Mouse (Mus musculus) midbrain, embryonic 11.5 days (tissue): ENCODE measurements around the gene Atp2a1. TPM values are rescaled to one million over a fixed set of nuclear protein-coding genes. Genes with fewer than 3 reads are reported as not detected.

Experiments used
- ATAC-seq: fragments of 200-750 bp; cut with Nextera tagmentation; 2 replicates; pipeline ENCODE4 v1.8.0; 2017; ENCODE audit warnings: moderate TSS enrichment, moderate library complexity; ENCODE audit not compliant: low FRiP score
- DNase-seq: peaks from one replicate; pipeline ENCODE4 v3.0.0; 2015; ENCODE audit warnings: low spot score; ENCODE audit errors: missing footprints
- H3K27ac ChIP-seq: fragments of 300-500 bp; sonication (generic); 2 replicates; pipeline ENCODE4 v1.5.1; 2014; ENCODE audit warnings: low read depth, low read length
- H3K27me3 ChIP-seq: fragments of 300-500 bp; sonication (generic); 2 replicates; pipeline ENCODE4 v1.6.1; 2014; ENCODE audit warnings: mild to moderate bottlenecking, low read length, moderate library complexity, mixed read lengths; ENCODE audit not compliant: control insufficient read depth, insufficient read depth
- H3K36me3 ChIP-seq: fragments of 300-500 bp; sonication (generic); 2 replicates; pipeline ENCODE4 v1.6.1; 2014; ENCODE audit warnings: mild to moderate bottlenecking, low read length, moderate library complexity, mixed read lengths; ENCODE audit not compliant: control insufficient read depth, insufficient read depth
- H3K4me1 ChIP-seq: fragments of 300-500 bp; sonication (generic); 2 replicates; pipeline ENCODE4 v1.6.1; 2014; ENCODE audit warnings: low read length; ENCODE audit not compliant: control insufficient read depth, insufficient read depth
- H3K4me2 ChIP-seq: fragments of 300-500 bp; sonication (generic); 2 replicates; pipeline ENCODE4 v1.6.1; 2014; ENCODE audit warnings: mild to moderate bottlenecking, moderate library complexity
- H3K4me3 ChIP-seq: fragments of 300-500 bp; sonication (generic); 2 replicates; pipeline ENCODE4 v1.5.1; 2014; ENCODE audit warnings: low read depth, low read length
- H3K9ac ChIP-seq: fragments of 300-500 bp; sonication (generic); 2 replicates; pipeline ENCODE4 v1.6.1; 2014; ENCODE audit warnings: low read length
- H3K9me3 ChIP-seq: fragments of 300-500 bp; sonication (generic); 2 replicates; pipeline ENCODE4 v1.6.1; 2016; ENCODE audit warnings: low read length; ENCODE audit not compliant: control insufficient read depth
- WGBS: fragments of 180-500 bp; shearing (Covaris S2); extraction: QIAGEN DNeasy Blood & Tissue Kit; methylation state at CpG from one replicate; pipeline ENCODE4 v1.1.7; 2014; 5-methylcytosine and 5-hydroxymethylcytosine counted together
- polyA plus RNA-seq: library from polyadenylated mRNA; unstranded; fragments of >200 nt; fragmentation: Nextera tagmentation; extraction: Ambion mirVana; gene quantifications from 2 replicates; pipeline ENCODE4 v1.2.1, GENCODE M21; 2014

The Atp2a1 gene
- 0.29 and 0.38 TPM in 2 replicates for polyA plus RNA-seq

GRCm38 (mm10) chr7:126463004-126463403 lies at the start of gene Atp2a1:
Gene Atp2a1 (minus strand): TSS chr7:126463108.
- WGBS: 46% methylated on average over 5 of the region's 5 CpGs
- DNase-seq (no peak), ATAC-seq (no peak)
- no peak within 1 kb of the TSS for H3K9ac ChIP-seq
- H3K4me1 ChIP-seq: no peaks in the 10 kb centered on the region
- peaks cover 6% of the 10 kb centered on the region; the same call in 1 of the 2 replicates for H3K36me3 ChIP-seq
- H3K27me3 ChIP-seq: no peaks in the 10 kb centered on the region
- H3K4me3 ChIP-seq: no peak within 1 kb of the TSS
- H3K27ac ChIP-seq: no peak within 1 kb of the TSS
- no peaks in the 10 kb centered on the region for H3K9me3 ChIP-seq
- H3K4me2 ChIP-seq: no peak within 1 kb of the TSS

DNA sequence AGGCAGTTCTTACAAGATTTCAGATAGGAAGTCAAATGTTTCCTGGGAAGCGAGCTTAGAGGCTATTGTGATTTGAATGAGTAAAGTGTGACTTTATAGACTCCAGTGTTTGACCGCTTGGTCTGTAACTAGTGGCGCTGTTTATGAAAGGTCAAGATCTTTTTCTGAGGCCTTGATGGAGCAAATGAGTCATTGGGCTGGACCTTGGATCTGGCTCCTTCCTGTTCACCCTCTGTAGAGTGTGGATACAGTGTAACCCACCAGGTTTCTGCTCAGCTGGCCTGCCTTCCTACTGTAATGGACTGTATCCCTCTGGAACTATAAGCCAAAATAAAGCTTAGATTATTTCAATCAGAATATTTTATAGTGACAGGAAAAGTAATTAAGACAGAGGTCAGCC lies 48.4 kb upstream of the Atp2a1 start:
- H3K4me2 ChIP-seq: no peak overlapping the region
- H3K4me3 ChIP-seq: no peak overlapping the region
- no peaks in the 10 kb centered on the region for H3K36me3 ChIP-seq
- no peaks in the 10 kb centered on the region; the same call in 1 of the 2 replicates for H3K4me1 ChIP-seq
- no peak for ATAC-seq
- no peaks in the 10 kb centered on the region for H3K27me3 ChIP-seq
- 82% methylated on average over 3 of the region's 3 CpGs for WGBS
- H3K9me3 ChIP-seq: no peaks in the 10 kb centered on the region
- no peak overlapping the region for H3K9ac ChIP-seq
- no peak overlapping the region for H3K27ac ChIP-seq
- peak; percentile 8 for DNase-seq

- no peak for ATAC-seq
Observed at GRCm38 (mm10) chr7:126507126-126507778, 44.3 kb upstream of the Atp2a1 start.

GRCm38 (mm10) chr7:126504913-126505312 lies 42.0 kb upstream of the Atp2a1 start:
- Histone ChIP-seq H3K4me1 (peaks cover 7% of the 10 kb centered on the region; the same call in 1 of the 2 replicates), H3K27me3 (no peaks in the 10 kb centered on the region), H3K9ac (no peak overlapping the region), H3K9me3 (no peaks in the 10 kb centered on the region), H3K36me3 (peaks cover 11% of the 10 kb centered on the region), H3K4me2 (no peak overlapping the region), H3K27ac (no peak overlapping the region), H3K4me3 (no peak overlapping the region)
- DNase-seq (peak; percentile 73), ATAC-seq (no peak)
- 94% methylated on average over 2 of the region's 2 CpGs for WGBS

More at GRCm38 (mm10) chr7:126507126-126507778, 44.3 kb upstream of the Atp2a1 start:
- no peak overlapping the region for H3K4me3 ChIP-seq
- 86% methylated on average over 8 of the region's 8 CpGs for WGBS
- H3K9ac ChIP-seq: no peak overlapping the region
- H3K27ac ChIP-seq: no peak overlapping the region
- no peaks in the 10 kb centered on the region for H3K27me3 ChIP-seq
- peaks cover 3% of the 10 kb centered on the region; the same call in 1 of the 2 replicates for H3K4me1 ChIP-seq
- H3K36me3 ChIP-seq: no peaks in the 10 kb centered on the region
- H3K4me2 ChIP-seq: no peak overlapping the region
- no peaks in the 10 kb centered on the region for H3K9me3 ChIP-seq
- DNase-seq: no peak

- H3K4me3 ChIP-seq: peak within 1 kb of the TSS; percentile 100
- H3K27me3 ChIP-seq: no peaks in the 10 kb centered on the region
- H3K4me1 ChIP-seq: peaks cover 7% of the 10 kb centered on the region; the same call in 1 of the 2 replicates
- H3K36me3 ChIP-seq: peaks cover 25% of the 10 kb centered on the region
- WGBS: under 1% methylated on average over 55 of the region's 72 CpGs
- ATAC-seq: peak; percentile 88
- H3K9ac ChIP-seq: peak within 1 kb of the TSS; percentile 100
- peak within 1 kb of the TSS; percentile 73 for H3K4me2 ChIP-seq
- H3K27ac ChIP-seq: peak within 1 kb of the TSS; percentile 98
- DNase-seq: peak; percentile 100
- H3K9me3 ChIP-seq: no peaks in the 10 kb centered on the region
Observed at GRCm38 (mm10) chr7:126503273-126503878, 40.5 kb upstream of the Atp2a1 start, which contains the start of gene Atxn2l. Gene Atxn2l (minus strand): TSS chr7:126503437.

- Histone ChIP-seq H3K27me3 (no peaks in the 10 kb centered on the region), H3K4me3 (peak overlapping the region; percentile 100), H3K9ac (peak overlapping the region; percentile 100), H3K4me2 (peak overlapping the region; percentile 73), H3K27ac (peak overlapping the region; percentile 98), H3K36me3 (peaks cover 30% of the 10 kb centered on the region), H3K9me3 (no peaks in the 10 kb centered on the region), H3K4me1 (peaks cover 7% of the 10 kb centered on the region; the same call in 1 of the 2 replicates)
- WGBS: under 1% methylated on average over 40 of the region's 40 CpGs
- ATAC-seq (no peak), DNase-seq (no peak)
Observed at GRCm38 (mm10) chr7:126502751-126503150, 39.8 kb upstream of the Atp2a1 start.

DNA sequence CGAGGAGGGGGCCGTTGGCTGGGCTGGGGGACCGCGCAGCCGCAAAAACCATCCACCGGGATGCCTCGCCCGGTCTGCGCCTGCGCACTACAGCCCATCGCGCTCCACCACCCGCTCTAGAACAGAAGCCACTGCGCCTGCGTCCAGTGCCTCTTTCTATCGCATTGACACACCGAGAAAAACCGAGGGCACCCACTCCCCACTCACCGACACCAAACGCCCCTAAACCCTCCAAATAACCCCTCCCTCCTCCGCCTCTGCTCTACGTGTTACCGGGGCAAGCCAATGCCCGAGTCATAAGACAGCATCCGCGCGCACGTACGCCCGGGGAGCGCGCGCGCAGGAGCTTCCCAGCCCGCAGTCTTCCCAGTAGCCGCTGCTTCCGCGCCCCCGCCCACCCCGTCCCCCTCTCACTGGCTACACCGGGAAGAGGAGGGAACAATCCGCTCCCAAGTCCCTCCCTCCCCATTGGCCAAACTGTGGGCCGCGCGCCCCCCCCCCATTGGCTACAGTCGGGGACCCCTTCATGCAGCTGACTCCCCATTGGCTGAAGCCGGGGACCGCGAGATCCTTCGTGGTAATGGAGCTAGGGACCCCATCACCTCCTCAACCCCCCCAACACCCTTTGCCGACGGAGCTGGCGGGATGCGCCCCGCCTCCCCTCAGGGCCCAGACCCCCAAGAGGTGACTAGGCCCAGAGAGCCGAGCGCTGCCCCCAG lies 39.3 kb upstream of the Atp2a1 start:
- H3K9me3 ChIP-seq: no peaks in the 10 kb centered on the region
- peak overlapping the region; percentile 73 for H3K4me2 ChIP-seq
- under 1% methylated on average over 51 of the region's 57 CpGs for WGBS
- H3K27me3 ChIP-seq: no peaks in the 10 kb centered on the region
- DNase-seq (peak; percentile 100), ATAC-seq (peak; percentile 92)
- peak overlapping the region; percentile 100 for H3K9ac ChIP-seq
- H3K4me3 ChIP-seq: peak overlapping the region; percentile 100
- peak overlapping the region; percentile 98 for H3K27ac ChIP-seq
- H3K4me1 ChIP-seq: peaks cover 7% of the 10 kb centered on the region; the same call in 1 of the 2 replicates
- H3K36me3 ChIP-seq: peaks cover 34% of the 10 kb centered on the region

DNA sequence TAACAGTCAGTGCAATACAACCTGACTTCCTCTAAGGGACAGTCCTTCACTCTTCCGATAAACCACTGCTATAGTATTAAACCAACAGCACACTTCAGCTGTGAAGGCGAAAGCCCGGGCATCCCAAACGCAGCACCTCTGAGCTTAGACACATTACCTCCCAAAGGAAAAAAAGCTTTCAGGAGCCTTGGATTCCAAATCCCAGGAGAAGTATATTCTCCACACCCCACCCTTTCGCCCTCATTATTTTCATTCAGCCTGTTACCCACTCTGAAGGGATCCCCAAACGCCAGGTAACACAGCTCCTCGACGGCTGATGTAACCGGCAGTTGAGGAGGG lies 38.7 kb upstream of the Atp2a1 start:
- no peak for DNase-seq
- Histone ChIP-seq H3K9me3 (no peaks in the 10 kb centered on the region), H3K9ac (peak overlapping the region; percentile 100), H3K4me1 (peaks cover 7% of the 10 kb centered on the region; the same call in 1 of the 2 replicates), H3K4me3 (peak overlapping the region; percentile 100), H3K36me3 (peaks cover 36% of the 10 kb centered on the region), H3K27me3 (no peaks in the 10 kb centered on the region), H3K4me2 (peak overlapping the region; percentile 73), H3K27ac (peak overlapping the region; percentile 98)
- ATAC-seq: no peak
- 6% methylated on average over 9 of the region's 9 CpGs for WGBS
